Mouse (Mus musculus) erythroblast, embryonic 14.5 days (primary cell): Measurements from ENCODE around the gene Gstm5.

Source experiments
- GATA1 ChIP-seq: IDR thresholded peaks from 2 replicates; pipeline ENCODE4 v1.6.1; 2012; ENCODE audit warnings: low read length, inconsistent platforms, mixed read lengths
- TAL1 ChIP-seq: IDR thresholded peaks from 3 replicates; pipeline ENCODE4 v1.6.1; 2012; ENCODE audit warnings: low read length, inconsistent platforms, mixed read lengths

- TF ChIP-seq GATA1 (no peak), TAL1 (no peak)
Measured at GRCm38 (mm10) chr3:107931670-107932069, 36.0 kb downstream of the Gstm5 start, which contains the start of gene Gstm7.
